Mouse (Mus musculus) forebrain, postnatal 0 days (tissue): ENCODE measurements around the gene Arfgef3. TPM values are rescaled to one million over a fixed set of nuclear protein-coding genes. Genes with fewer than 3 reads are reported as not detected.

Source experiments
- ATAC-seq: fragments of 200-750 bp; cut with Nextera tagmentation; 2 replicates; pipeline ENCODE4 v1.8.0; 2017; ENCODE audit warnings: mild to moderate bottlenecking, moderate library complexity
- DNase-seq: peaks from one replicate; pipeline ENCODE4 v3.0.0-alpha.2; 2015
- H3K27ac ChIP-seq: fragments of 300-500 bp; sonication (generic); 2 replicates; pipeline ENCODE4 v1.5.1; 2014; ENCODE audit warnings: low read depth, mild to moderate bottlenecking, antibody characterized with exemption, low read length, moderate library complexity, mixed read lengths
- H3K27me3 ChIP-seq: fragments of 300-500 bp; sonication (generic); 2 replicates; pipeline ENCODE4 v1.6.1; 2014; ENCODE audit warnings: mild to moderate bottlenecking, low read length, mixed read lengths; ENCODE audit not compliant: insufficient read depth
- H3K36me3 ChIP-seq: fragments of 300-500 bp; sonication (generic); 2 replicates; pipeline ENCODE4 v1.6.1; 2014; ENCODE audit warnings: mild to moderate bottlenecking, moderate library complexity; ENCODE audit not compliant: insufficient read depth
- H3K4me1 ChIP-seq: fragments of 300-500 bp; sonication (generic); 2 replicates; pipeline ENCODE4 v1.6.1; 2014; ENCODE audit warnings: antibody characterized with exemption; ENCODE audit not compliant: insufficient read depth
- H3K4me2 ChIP-seq: fragments of 300-500 bp; sonication (generic); 2 replicates; pipeline ENCODE4 v1.6.1; 2014; ENCODE audit warnings: low read depth, mild to moderate bottlenecking, moderate library complexity
- H3K4me3 ChIP-seq: fragments of 300-500 bp; sonication (generic); 2 replicates; pipeline ENCODE4 v1.5.1; 2014; ENCODE audit warnings: low read depth, low read length, mixed read lengths
- H3K9ac ChIP-seq: fragments of 300-500 bp; sonication (generic); 2 replicates; pipeline ENCODE4 v1.6.1; 2014; ENCODE audit warnings: mild to moderate bottlenecking
- H3K9me3 ChIP-seq: fragments of 300-500 bp; sonication (generic); 2 replicates; pipeline ENCODE4 v1.6.1; 2016; ENCODE audit warnings: low read length
- CTCF ChIP-seq: sonication (generic); IDR thresholded peaks from 2 replicates; pipeline ENCODE4 v1.5.1; 2016; ENCODE audit warnings: antibody characterized with exemption, control low read depth, low read depth
- WGBS: fragments of 180-500 bp; shearing (Covaris S2); extraction: QIAGEN DNeasy Blood & Tissue Kit; methylation state at CpG from one replicate; pipeline ENCODE4 v1.1.7; 2014; 5-methylcytosine and 5-hydroxymethylcytosine counted together
- polyA plus RNA-seq: library from polyadenylated mRNA; unstranded; fragments of >200 nt; fragmentation: Nextera tagmentation; extraction: Ambion mirVana; gene quantifications from 2 replicates; pipeline ENCODE4 v1.2.1, GENCODE M21; 2015
- total RNA-seq: library from RNA; depleted of rRNA; stranded (reverse); fragments of >200 nt; gene quantifications from 2 replicates; pipeline ENCODE4 v1.2.3, GENCODE M21; 2014

Arfgef3 gene
- total and polyA plus RNA-seq, 2 experiments from 2014 or later = 4.8 to 34.8 TPM

GRCm38 (mm10) chr10:18657588-18657987, 86.2 kb downstream of the Arfgef3 start:
- H3K27ac ChIP-seq = no peak overlapping the region
- ATAC-seq = no peak
- no peak overlapping the region for H3K9ac ChIP-seq
- H3K4me3 ChIP-seq = no peak overlapping the region
- no peaks in the 10 kb centered on the region for H3K4me1 ChIP-seq
- no peaks in the 10 kb centered on the region for H3K9me3 ChIP-seq
- no peaks in the 10 kb centered on the region for H3K27me3 ChIP-seq
- 83% methylated on average over 1 of the region's 1 CpGs for WGBS
- TF ChIP-seq CTCF = no peak
- peaks cover 26% of the 10 kb centered on the region for H3K36me3 ChIP-seq
- no peak overlapping the region for H3K4me2 ChIP-seq
- no peak for DNase-seq

GRCm38 (mm10) chr10:18647069-18647468, 96.7 kb downstream of the Arfgef3 start:
- no peak for TF ChIP-seq CTCF
- Histone ChIP-seq H3K36me3 (peaks cover 19% of the 10 kb centered on the region; the same call in 1 of the 2 replicates), H3K9ac (no peak overlapping the region), H3K4me1 (no peaks in the 10 kb centered on the region), H3K4me3 (no peak overlapping the region), H3K27ac (no peak overlapping the region), H3K9me3 (no peaks in the 10 kb centered on the region), H3K27me3 (no peaks in the 10 kb centered on the region), H3K4me2 (no peak overlapping the region)
- DNase-seq (no peak), ATAC-seq (no peak)
- 68% methylated on average over 1 of the region's 1 CpGs for WGBS

DNA sequence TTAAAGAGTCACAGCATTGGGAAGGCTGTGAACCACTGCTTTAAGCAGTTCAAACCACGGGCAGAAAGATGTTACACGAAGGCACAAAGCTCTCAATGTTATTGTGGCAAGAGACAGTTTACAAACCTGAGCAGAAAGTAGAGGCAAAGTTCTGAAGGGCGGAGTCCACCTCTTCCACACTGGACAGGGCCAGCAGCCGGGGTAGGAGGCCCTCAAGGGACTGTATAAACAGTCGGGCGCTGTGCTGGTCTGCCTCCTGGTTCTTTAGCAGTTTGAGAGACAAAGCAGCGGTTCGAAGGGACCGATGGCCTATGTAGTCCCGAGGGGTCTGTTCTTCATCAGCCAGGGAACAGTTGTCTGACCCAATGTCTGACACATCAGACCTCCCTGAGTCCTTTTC, 97.7 kb downstream of the Arfgef3 start:
- Histone ChIP-seq H3K4me2 (no peak overlapping the region), H3K9me3 (no peaks in the 10 kb centered on the region), H3K4me1 (no peaks in the 10 kb centered on the region), H3K36me3 (peaks cover 14% of the 10 kb centered on the region; the same call in 1 of the 2 replicates), H3K9ac (no peak overlapping the region), H3K27me3 (no peaks in the 10 kb centered on the region), H3K27ac (no peak overlapping the region), H3K4me3 (no peak overlapping the region)
- TF ChIP-seq CTCF = no peak
- ATAC-seq (no peak), DNase-seq (no peak)
- WGBS = 91% methylated on average over 10 of the region's 10 CpGs

- WGBS = 95% methylated on average over 1 of the region's 1 CpGs
- no peak for TF ChIP-seq CTCF
- H3K9me3 ChIP-seq = no peaks in the 10 kb centered on the region
- H3K27ac ChIP-seq = no peak overlapping the region
- peaks cover 10% of the 10 kb centered on the region; the same call in 1 of the 2 replicates for H3K36me3 ChIP-seq
- no peaks in the 10 kb centered on the region for H3K4me1 ChIP-seq
- no peak overlapping the region for H3K4me2 ChIP-seq
- H3K4me3 ChIP-seq = no peak overlapping the region
- H3K27me3 ChIP-seq = no peaks in the 10 kb centered on the region
- no peak overlapping the region for H3K9ac ChIP-seq
- no peak for ATAC-seq
- DNase-seq = no peak
Observed at GRCm38 (mm10) chr10:18644346-18644745, 99.4 kb downstream of the Arfgef3 start.

- no peak for TF ChIP-seq CTCF
- ATAC-seq (no peak), DNase-seq (no peak)
- Histone ChIP-seq H3K36me3 (peaks cover 10% of the 10 kb centered on the region; the same call in 1 of the 2 replicates), H3K4me1 (no peaks in the 10 kb centered on the region), H3K4me2 (no peak overlapping the region), H3K27me3 (no peaks in the 10 kb centered on the region), H3K27ac (no peak overlapping the region), H3K9me3 (no peaks in the 10 kb centered on the region), H3K4me3 (no peak overlapping the region), H3K9ac (no peak overlapping the region)
- WGBS = 90% methylated on average over 3 of the region's 3 CpGs
Observed at GRCm38 (mm10) chr10:18643506-18643905, 100.2 kb downstream of the Arfgef3 start.

GRCm38 (mm10) chr10:18642854-18643253, 100.9 kb downstream of the Arfgef3 start:
- Histone ChIP-seq H3K27me3 (no peaks in the 10 kb centered on the region), H3K9ac (no peak overlapping the region), H3K4me3 (no peak overlapping the region), H3K27ac (no peak overlapping the region), H3K4me1 (no peaks in the 10 kb centered on the region), H3K4me2 (no peak overlapping the region), H3K36me3 (peaks cover 10% of the 10 kb centered on the region; the same call in 1 of the 2 replicates), H3K9me3 (no peaks in the 10 kb centered on the region)
- DNase-seq (no peak), ATAC-seq (no peak)
- TF ChIP-seq CTCF = no peak
- 82% methylated on average over 5 of the region's 5 CpGs for WGBS

DNA sequence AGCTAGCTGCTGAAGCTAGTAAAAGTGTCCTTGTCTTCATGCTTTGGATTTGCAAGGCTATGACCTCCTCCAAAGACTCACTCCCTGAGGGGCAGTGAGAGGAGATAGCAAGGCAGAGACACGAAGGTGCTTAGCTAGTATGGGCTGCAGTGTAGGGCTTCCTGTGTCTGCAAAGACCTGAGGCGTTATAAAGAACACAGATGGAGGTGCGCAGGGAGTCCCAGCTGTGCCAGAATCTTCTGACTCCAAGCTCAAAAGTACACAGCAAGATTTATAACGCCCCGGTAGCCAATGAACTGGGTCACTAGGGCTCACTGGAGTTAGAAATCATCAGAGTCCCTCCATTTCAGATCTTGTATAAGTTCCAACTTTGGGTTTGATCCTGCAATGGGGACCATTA, 103.2 kb downstream of the Arfgef3 start:
- Histone ChIP-seq H3K4me1 (no peaks in the 10 kb centered on the region), H3K4me2 (no peak overlapping the region), H3K27ac (no peak overlapping the region; the same call in 1 of the 2 replicates), H3K27me3 (no peaks in the 10 kb centered on the region), H3K4me3 (no peak overlapping the region), H3K9ac (no peak overlapping the region), H3K36me3 (peaks cover 3% of the 10 kb centered on the region; the same call in 1 of the 2 replicates), H3K9me3 (no peaks in the 10 kb centered on the region)
- ATAC-seq = no peak
- WGBS = 88% methylated on average over 5 of the region's 5 CpGs
- DNase-seq = no peak
- TF ChIP-seq CTCF = no peak
